Comparison of ENCODE assay signal across 28 mouse cellular contexts in genomic region chr13:34645519-34645918, GRCm38 (mm10). TPM values are rescaled to one million over a fixed set of nuclear protein-coding genes. Genes with fewer than 3 reads are reported as not detected.
"Had no signal": no experiment of that assay in that cellular context is flagged by ENCODE, and none has a peak within 500 bp of the region (broad histone marks: within the 10 kb centered on the region; RNA-seq: fewer than 3 reads in every experiment).

No protein-coding gene starts in this region.

- H3K4me1 ChIP-seq: midbrain, embryonic 15.5 days; neural tube, embryonic 12.5 days had no signal

- H3K4me2 ChIP-seq: limb, embryonic 12.5 days; limb, embryonic 13.5 days; liver, embryonic 11.5 days; liver, embryonic 12.5 days; liver, embryonic 13.5 days; liver, embryonic 15.5 days; lung, embryonic 14.5 days; lung, embryonic 15.5 days; midbrain, embryonic 12.5 days; midbrain, embryonic 13.5 days; midbrain, embryonic 15.5 days; neural tube, embryonic 12.5 days; neural tube, embryonic 13.5 days had no signal

- DNase-seq: left cerebral cortex, postnatal 4 days; liver; liver, embryonic 13.5 days; liver, postnatal 0 days; lung, adult 2 months; lung, postnatal 14 days had no signal

- H3K9me3 ChIP-seq: limb, embryonic 12.5 days; limb, embryonic 13.5 days; liver, embryonic 12.5 days; liver, embryonic 13.5 days; liver, embryonic 15.5 days; lung, embryonic 15.5 days; midbrain, embryonic 10.5 days; midbrain, embryonic 12.5 days; midbrain, embryonic 13.5 days; midbrain, embryonic 15.5 days; neural tube, embryonic 12.5 days; neural tube, embryonic 13.5 days had no signal

- H3K4me3 ChIP-seq: left cerebral cortex, adult 2 months; limb, embryonic 12.5 days; limb, embryonic 13.5 days; liver, embryonic 12.5 days; liver, embryonic 13.5 days; liver, embryonic 15.5 days; lung, embryonic 15.5 days; megakaryocyte, embryonic 14.5 days; midbrain, embryonic 10.5 days; midbrain, embryonic 12.5 days; midbrain, embryonic 13.5 days; midbrain, embryonic 15.5 days; myocyte; neural tube, embryonic 12.5 days; neural tube, embryonic 13.5 days had no signal

- H3K9ac ChIP-seq: limb, embryonic 12.5 days; limb, embryonic 13.5 days; liver, embryonic 12.5 days; liver, embryonic 13.5 days; liver, embryonic 14.5 days; liver, embryonic 15.5 days; liver, postnatal 0 days; lung, embryonic 14.5 days; lung, embryonic 15.5 days; midbrain, embryonic 12.5 days; midbrain, embryonic 15.5 days; neural tube, embryonic 12.5 days; neural tube, embryonic 13.5 days had no signal

- H3K36me3 ChIP-seq: limb, embryonic 12.5 days; limb, embryonic 13.5 days; liver, embryonic 12.5 days; liver, embryonic 13.5 days; liver, embryonic 15.5 days; lung, embryonic 15.5 days; midbrain, embryonic 10.5 days; midbrain, embryonic 12.5 days; midbrain, embryonic 13.5 days; midbrain, embryonic 15.5 days; neural tube, embryonic 12.5 days; neural tube, embryonic 13.5 days had no signal

- ATAC-seq: liver, embryonic 12.5 days; liver, postnatal 0 days; midbrain, embryonic 13.5 days; midbrain, embryonic 15.5 days; midbrain, embryonic 16.5 days had no signal

- H3K27ac ChIP-seq: left cerebral cortex, adult 2 months; limb, embryonic 12.5 days; limb, embryonic 13.5 days; liver, embryonic 12.5 days; liver, embryonic 13.5 days; liver, embryonic 14.5 days; liver, embryonic 15.5 days; lung, embryonic 15.5 days; macrophage; midbrain, embryonic 10.5 days; midbrain, embryonic 12.5 days; midbrain, embryonic 13.5 days; midbrain, embryonic 15.5 days; neural tube, embryonic 12.5 days; neural tube, embryonic 13.5 days had no signal

RNA-seq across cellular contexts. Expression of gene Pxdc1, which starts 7.8 kb away (rescaled TPM):
- total RNA-seq: megakaryocyte progenitor cell, adult 5-6 weeks; megakaryocyte, adult 5-6 weeks; megakaryocyte-erythroid progenitor cell, adult 5-6 weeks had no signal
